Mouse (Mus musculus): ENCODE results near the gene Cdc42se2.

The Cdc42se2 gene

GRCm38 (mm10) chr11:54796551-54796950, 9.1 kb upstream of the Cdc42se2 start:
- ATAC-seq (ENCODE audit: insufficient number of reproducible peaks, low FRiP score, low TSS enrichment) = no peak

GRCm38 (mm10) chr11:54794678-54795077, 7.2 kb upstream of the Cdc42se2 start:
- ATAC-seq (ENCODE audit: insufficient number of reproducible peaks, low FRiP score, low TSS enrichment) = no peak

DNA sequence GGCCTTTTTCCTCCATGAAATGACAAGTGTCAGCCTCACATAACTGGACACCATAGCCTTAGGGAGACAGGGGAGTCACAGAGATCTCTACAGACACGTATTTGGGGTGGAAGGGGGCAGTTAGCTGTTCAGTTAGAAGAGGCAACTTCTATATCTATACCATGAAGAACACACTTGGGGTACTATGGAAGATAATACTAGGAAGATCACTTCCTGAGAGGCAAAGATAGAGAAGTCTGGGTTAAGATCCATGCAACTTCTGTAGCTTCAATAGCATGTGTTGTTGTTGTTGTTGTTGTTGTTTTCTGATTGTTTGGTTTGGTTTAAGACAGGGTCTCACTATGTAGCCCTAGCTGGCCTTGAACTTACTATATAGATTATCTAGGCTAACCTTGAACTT, 5.7 kb upstream of the Cdc42se2 start:
- no peak for ATAC-seq (ENCODE audit: insufficient number of reproducible peaks, low FRiP score, low TSS enrichment)

DNA sequence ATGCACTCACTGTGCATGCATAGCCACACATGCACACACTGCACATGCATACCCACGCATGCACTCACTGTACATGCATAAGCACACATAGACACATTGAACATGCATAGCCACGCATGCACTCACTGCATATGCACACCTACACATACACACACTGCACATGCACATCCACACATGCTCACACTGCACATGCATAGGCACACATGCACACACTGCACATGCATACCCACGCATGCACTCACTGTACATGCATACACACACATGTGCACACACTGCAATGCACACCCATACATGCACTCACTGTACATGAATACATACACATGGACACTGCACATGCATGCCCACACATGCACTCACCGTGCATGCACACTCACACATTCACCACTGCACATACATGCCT, 4.0 kb upstream of the Cdc42se2 start:
- ATAC-seq (ENCODE audit: insufficient number of reproducible peaks, low FRiP score, low TSS enrichment) = no peak

- peak; percentile 72 for ATAC-seq (ENCODE audit: insufficient number of reproducible peaks, low FRiP score, low TSS enrichment)
Measured at GRCm38 (mm10) chr11:54786858-54787487, 502 bp downstream of the Cdc42se2 start.

DNA sequence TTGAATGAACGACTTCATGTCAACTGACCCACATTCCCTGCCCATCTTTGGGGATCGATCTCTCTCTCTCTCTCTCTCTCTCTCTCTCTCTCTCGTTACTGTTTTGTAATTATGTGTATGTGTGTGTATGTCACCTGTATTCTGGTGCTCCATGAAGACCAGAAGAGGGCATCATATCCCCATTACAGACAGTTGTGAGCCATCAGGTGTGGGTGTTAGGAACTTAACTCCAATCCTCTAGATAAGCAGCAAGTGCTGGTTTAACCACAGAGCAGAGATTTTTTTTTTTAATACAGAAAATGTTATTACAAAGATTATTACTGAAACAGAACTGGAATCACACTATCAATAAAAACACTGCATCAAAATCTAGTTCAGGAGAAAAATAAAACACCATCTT, 1.9 kb downstream of the Cdc42se2 start:
- ATAC-seq (ENCODE audit: insufficient number of reproducible peaks, low FRiP score, low TSS enrichment) = no peak

GRCm38 (mm10) chr11:54784436-54784835, 3.0 kb downstream of the Cdc42se2 start:
- ATAC-seq (ENCODE audit: insufficient number of reproducible peaks, low FRiP score, low TSS enrichment) = no peak

DNA sequence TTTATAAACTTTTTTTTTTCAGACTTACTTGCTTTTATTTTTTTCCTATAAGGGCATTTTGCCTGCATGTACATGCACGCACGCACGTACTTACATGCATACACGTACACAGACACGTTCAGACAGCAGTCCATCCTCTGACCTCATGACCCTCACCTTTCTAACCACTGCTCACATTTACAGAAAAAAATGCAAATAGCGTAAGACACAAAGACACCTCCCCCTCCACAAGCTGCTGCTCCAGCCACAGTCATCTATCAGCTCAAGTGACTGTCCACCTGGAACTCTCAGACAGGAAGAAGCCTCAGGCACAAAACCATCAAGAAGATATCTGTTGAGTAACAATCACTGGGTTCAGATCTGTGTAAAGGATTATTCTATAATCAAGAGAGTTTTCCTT, 5.2 kb downstream of the Cdc42se2 start:
- ATAC-seq (ENCODE audit: insufficient number of reproducible peaks, low FRiP score, low TSS enrichment) = no peak

DNA sequence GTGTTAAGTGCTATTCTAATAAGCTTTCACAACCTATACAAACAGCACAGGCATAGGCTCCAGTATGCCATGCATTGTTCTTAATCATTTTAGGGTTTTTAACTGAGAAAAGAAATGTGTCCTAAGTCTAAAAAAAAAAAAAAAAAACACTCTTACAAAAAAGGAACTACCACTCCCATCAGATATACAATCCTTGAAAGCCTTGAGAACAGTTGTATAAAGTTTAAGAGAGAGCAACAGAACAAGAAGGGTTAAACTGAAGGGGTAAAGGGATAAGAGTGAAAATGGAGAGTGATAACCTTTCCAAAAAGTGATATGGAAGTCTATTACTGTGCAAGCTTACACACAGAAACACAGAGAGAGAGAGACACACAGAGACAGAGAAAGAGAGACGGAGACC, 7.5 kb downstream of the Cdc42se2 start:
- no peak for ATAC-seq (ENCODE audit: insufficient number of reproducible peaks, low FRiP score, low TSS enrichment)

GRCm38 (mm10) chr11:54778131-54778844, 9.2 kb downstream of the Cdc42se2 start:
- ATAC-seq (ENCODE audit: insufficient number of reproducible peaks, low FRiP score, low TSS enrichment) = no peak

DNA sequence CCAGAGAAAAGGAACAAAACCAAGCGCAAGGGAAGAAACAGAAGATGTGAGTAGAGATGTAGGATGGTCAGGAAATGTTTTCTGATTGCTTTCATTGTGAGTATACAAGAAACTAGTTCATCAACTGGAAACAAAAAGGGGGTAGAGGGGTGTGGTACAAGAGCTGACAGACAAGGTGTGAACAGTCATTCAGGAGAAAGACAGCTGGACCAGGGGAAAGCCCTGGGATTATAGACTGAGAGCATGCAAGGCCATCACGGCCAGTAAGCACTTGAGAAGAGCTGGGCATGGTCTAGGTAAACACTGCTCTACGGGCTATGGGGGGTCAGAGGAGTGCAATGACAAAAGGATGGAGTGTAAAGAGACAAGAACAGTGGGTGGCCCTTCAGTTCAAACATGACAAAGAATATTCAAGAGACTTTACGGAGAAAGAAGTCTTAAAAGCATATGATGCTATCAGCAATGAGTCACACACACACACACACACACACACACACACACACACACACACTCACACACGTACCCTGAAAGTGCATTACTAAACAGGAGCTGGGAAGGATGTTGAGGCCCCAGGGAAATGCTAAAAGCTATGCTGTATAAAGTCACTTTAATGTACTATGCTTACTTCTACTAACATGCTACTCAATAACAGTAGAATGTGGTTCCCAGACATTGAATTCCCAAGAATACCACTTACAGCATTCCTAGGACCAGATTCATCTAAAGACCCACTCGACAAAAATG, 9.9 kb downstream of the Cdc42se2 start:
- no peak for ATAC-seq (ENCODE audit: insufficient number of reproducible peaks, low FRiP score, low TSS enrichment)

DNA sequence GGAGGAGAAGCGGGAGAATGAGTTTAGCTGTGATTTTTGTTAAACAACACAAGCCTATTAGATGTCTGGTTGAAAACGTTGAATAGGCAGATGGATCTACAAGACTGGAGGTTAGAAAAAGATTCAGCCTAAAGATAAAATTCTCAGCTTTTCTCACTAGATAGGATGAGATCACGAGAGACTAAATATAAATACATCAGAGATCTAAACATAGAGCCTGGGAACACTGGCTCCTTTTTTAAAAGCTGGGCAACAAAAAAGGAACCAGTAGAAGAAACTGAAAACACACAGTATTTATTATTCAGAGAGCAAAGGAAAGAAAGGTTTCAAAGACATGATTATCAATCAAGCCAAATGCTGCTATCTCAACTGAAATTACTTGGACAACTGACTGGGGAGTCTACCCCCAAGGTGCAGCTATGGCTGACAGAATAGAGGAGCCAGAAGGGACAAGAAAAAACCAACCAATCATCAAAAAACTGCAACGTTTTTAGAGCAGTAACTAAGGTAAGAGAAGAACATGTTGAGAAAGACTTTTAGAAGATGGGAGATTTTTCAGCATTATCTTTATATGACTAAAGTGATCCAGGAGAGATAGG, 10.6 kb downstream of the Cdc42se2 start:
- ATAC-seq (ENCODE audit: insufficient number of reproducible peaks, low FRiP score, low TSS enrichment) = no peak

GRCm38 (mm10) chr11:54776367-54776701, 11.1 kb downstream of the Cdc42se2 start:
- no peak for ATAC-seq (ENCODE audit: insufficient number of reproducible peaks, low FRiP score, low TSS enrichment)

- no peak for ATAC-seq (ENCODE audit: insufficient number of reproducible peaks, low FRiP score, low TSS enrichment)
Measured at GRCm38 (mm10) chr11:54775628-54776366, 11.7 kb downstream of the Cdc42se2 start.

- no peak for ATAC-seq (ENCODE audit: insufficient number of reproducible peaks, low FRiP score, low TSS enrichment)
Measured at GRCm38 (mm10) chr11:54774282-54775078, 13.0 kb downstream of the Cdc42se2 start.

DNA sequence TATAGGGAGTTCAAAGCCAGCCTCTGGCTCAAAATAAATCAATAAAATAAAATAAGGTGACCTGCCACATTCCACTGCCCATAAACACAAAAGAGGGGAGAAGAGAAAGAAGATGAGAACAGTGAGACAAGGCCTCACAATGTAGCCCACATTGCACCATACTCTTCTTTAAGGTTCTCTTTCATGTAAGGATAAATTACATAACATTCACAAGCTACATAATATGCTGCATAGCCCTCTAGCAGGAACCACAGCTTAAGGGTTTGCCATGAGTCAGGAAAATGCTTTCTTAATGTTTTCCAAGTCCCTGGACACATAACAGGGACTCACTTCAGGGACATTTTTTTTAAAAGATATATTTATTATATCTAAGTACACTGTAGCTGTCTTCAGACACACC, 15.9 kb downstream of the Cdc42se2 start:
- no peak for ATAC-seq (ENCODE audit: insufficient number of reproducible peaks, low FRiP score, low TSS enrichment)

DNA sequence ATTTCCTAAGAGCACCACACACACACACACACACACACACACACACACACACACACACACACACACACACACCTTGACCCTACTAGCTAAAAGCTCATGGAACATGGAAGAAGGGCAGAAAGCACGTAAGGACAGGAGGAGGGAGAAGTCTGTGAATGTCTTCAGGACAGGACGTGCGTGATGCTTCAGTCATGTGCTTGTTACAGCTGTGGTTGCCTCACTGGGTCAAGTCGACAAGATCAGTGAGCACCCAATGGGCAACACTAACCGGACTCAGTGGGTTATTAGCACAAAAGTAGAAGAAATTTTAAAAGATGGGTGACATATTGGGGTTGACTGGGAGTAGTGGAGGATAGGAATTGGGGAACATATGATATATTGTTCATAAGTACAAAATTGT, 17.6 kb downstream of the Cdc42se2 start:
- no peak for ATAC-seq (ENCODE audit: insufficient number of reproducible peaks, low FRiP score, low TSS enrichment)

- ATAC-seq (ENCODE audit: insufficient number of reproducible peaks, low FRiP score, low TSS enrichment) = no peak
Measured at GRCm38 (mm10) chr11:54768116-54768690, 19.3 kb downstream of the Cdc42se2 start.

- ATAC-seq (ENCODE audit: insufficient number of reproducible peaks, low FRiP score, low TSS enrichment) = no peak
Measured at GRCm38 (mm10) chr11:54764759-54765158, 22.7 kb downstream of the Cdc42se2 start.

Data from cerebellum, adult (tissue).